Mouse (Mus musculus): ENCODE measurements around the gene Tia1. TPM values are rescaled to one million over a fixed set of nuclear protein-coding genes. Genes with fewer than 3 reads are reported as not detected.

Tia1 gene
- polyA plus RNA-seq, 1 experiment from 2014 or later: 333 TPM

DNA sequence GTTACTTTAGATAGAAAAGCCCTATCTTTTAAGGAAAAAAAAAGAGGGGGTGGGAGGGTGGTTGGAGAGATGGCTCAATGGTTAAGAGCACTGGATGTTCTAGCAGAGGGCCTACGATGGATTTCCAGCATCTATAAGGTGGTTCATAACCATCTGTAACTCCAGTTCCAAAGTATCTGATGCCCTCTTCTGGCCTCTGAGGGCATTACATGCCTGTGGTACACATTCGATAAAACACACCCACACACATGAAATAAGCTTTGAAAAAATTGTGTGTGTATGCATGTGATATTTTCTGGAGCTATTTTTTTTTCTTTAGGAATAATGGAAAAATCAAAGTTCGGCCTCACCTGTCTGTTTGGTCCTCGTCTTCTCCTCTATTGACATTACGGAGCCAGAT, 12.7 kb upstream of the Tia1 start:
- ATAC-seq (ENCODE audit: low FRiP score, low read depth): no peak
- H3K36me3 ChIP-seq: peaks cover 75% of the 10 kb centered on the region
- no peak overlapping the region for H3K4me3 ChIP-seq
- H3K9ac ChIP-seq: no peak overlapping the region
- no peak overlapping the region for H3K4me2 ChIP-seq (replicated peaks)
- H3K4me1 ChIP-seq: peaks cover 21% of the 10 kb centered on the region
- H3K9me3 ChIP-seq: no peaks in the 10 kb centered on the region
- no peak overlapping the region for H3K27ac ChIP-seq
- WGBS: 93% methylated on average over 5 of the region's 5 CpGs
- no peaks in the 10 kb centered on the region for H3K27me3 ChIP-seq (replicated peaks)

DNA sequence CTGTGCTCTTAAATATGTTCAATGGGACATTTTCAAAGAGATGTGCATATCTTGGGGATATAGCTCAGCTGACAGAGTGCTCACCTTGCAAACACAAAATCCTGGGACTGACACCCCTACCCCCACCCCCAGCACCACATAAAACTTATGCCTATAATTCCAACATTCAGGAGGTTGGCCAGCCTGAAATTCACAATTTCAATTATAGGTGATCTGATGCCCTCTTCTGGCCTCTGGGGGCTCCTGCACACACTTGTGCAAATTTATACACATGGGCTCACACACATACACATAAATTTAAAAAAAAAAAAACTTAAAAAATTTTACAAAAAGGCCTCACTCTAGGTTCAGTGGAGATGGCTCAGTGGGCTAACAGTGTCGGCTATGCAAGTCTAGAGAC, 10.8 kb upstream of the Tia1 start:
- WGBS: 96% methylated on average over 1 of the region's 1 CpGs
- no peaks in the 10 kb centered on the region for H3K27me3 ChIP-seq (replicated peaks)
- H3K4me2 ChIP-seq (replicated peaks): no peak overlapping the region; the same call in 1 of the 2 replicates
- H3K27ac ChIP-seq: no peak overlapping the region
- no peak for ATAC-seq (ENCODE audit: low FRiP score, low read depth)
- H3K4me3 ChIP-seq: no peak overlapping the region
- peaks cover 21% of the 10 kb centered on the region for H3K4me1 ChIP-seq
- no peaks in the 10 kb centered on the region for H3K9me3 ChIP-seq
- H3K36me3 ChIP-seq: peaks cover 58% of the 10 kb centered on the region
- H3K9ac ChIP-seq: no peak overlapping the region

DNA sequence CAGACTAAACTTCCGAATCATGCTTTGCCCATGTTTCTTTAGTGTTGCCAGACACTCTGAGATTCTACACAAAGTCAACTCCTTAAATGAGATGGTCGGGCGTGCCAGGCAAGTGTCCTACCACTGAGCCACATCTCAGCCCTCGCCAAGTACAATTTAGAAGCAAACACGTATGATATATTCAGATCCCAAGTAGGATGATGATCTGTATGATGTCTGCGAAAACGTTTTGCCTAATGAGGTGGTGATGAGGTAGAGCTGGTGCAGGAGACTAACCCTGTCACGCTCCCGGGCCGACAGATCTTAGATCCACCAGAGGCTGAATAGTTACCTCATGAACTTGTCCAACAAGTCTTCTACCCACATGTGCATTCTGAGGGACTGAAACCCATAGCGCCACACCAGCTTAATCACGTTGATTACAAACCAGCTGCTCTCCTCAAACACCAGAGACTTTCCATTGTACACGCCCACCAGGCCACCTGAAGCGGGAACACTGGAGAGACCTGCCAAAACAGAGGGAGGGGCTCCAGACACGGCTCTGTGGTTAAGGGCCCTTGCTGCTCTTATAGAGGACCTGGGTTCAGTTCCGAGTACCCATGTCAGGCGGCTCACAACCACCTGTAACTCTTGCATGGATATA, 9.8 kb upstream of the Tia1 start:
- H3K27ac ChIP-seq: no peak overlapping the region
- no peak overlapping the region for H3K9ac ChIP-seq
- H3K4me3 ChIP-seq: no peak overlapping the region
- WGBS: 93% methylated on average over 17 of the region's 17 CpGs
- no peak for ATAC-seq (ENCODE audit: low FRiP score, low read depth)
- H3K36me3 ChIP-seq: peaks cover 48% of the 10 kb centered on the region
- peaks cover 21% of the 10 kb centered on the region for H3K4me1 ChIP-seq
- H3K27me3 ChIP-seq (replicated peaks): no peaks in the 10 kb centered on the region
- no peaks in the 10 kb centered on the region for H3K9me3 ChIP-seq
- no peak overlapping the region for H3K4me2 ChIP-seq (replicated peaks)

DNA sequence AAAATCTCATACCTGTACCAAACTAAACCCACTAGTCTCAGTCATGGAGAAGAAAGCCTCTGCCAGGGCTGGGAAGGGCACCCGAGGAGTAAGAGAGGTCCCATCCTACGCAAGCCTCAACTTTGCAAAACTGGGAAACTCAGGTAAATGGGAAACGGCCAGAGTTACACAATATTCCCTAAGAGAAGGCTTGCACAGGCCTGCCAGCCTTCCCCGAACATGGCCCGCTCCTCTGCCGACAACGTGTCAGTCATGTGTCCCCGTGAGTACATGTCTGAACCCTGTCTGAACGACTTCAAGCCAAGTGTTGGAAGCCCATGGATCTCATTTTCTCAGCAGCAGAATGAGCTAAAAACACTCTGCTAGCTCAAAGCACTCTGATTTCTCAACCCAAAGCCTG, 9.0 kb upstream of the Tia1 start:
- Histone ChIP-seq H3K9ac (0 out of 2 replicates have a peak overlapping the region, but pooled peaks have one; percentile 88), H3K4me2 (replicated peaks) (peak overlapping the region; percentile 71), H3K27me3 (replicated peaks) (no peaks in the 10 kb centered on the region), H3K9me3 (no peaks in the 10 kb centered on the region), H3K4me3 (no peak overlapping the region), H3K4me1 (peaks cover 21% of the 10 kb centered on the region), H3K27ac (no peak overlapping the region), H3K36me3 (peaks cover 40% of the 10 kb centered on the region)
- no peak for ATAC-seq (ENCODE audit: low FRiP score, low read depth)
- 94% methylated on average over 9 of the region's 9 CpGs for WGBS

DNA sequence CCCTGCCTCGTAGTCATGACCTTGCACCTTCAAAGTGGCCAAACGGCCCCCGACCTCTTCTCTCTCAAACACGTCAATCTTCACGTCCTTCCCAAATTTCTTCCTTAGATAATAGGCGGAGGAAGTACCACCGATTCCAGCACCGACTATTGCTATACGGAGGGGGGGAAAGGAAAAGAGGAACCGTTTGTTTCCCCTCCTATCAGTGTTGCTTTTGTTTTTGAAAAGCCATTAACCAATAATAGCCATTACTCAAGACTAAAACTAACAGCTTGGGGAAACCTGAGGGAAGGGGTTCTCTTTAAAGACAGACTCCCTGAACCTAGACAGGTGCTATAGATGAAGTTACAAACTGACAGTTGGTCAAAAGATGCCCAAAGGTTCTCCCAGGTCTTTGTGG, 8.1 kb upstream of the Tia1 start:
- no peaks in the 10 kb centered on the region for H3K27me3 ChIP-seq (replicated peaks)
- no peaks in the 10 kb centered on the region for H3K9me3 ChIP-seq
- peak overlapping the region; percentile 88 for H3K9ac ChIP-seq
- WGBS: 17% methylated on average over 10 of the region's 10 CpGs
- no peak overlapping the region for H3K27ac ChIP-seq
- peaks cover 30% of the 10 kb centered on the region for H3K36me3 ChIP-seq
- peak overlapping the region; percentile 71 for H3K4me2 ChIP-seq (replicated peaks)
- H3K4me3 ChIP-seq: peak overlapping the region; percentile 88
- no peak for ATAC-seq (ENCODE audit: low FRiP score, low read depth)
- peaks cover 21% of the 10 kb centered on the region for H3K4me1 ChIP-seq

DNA sequence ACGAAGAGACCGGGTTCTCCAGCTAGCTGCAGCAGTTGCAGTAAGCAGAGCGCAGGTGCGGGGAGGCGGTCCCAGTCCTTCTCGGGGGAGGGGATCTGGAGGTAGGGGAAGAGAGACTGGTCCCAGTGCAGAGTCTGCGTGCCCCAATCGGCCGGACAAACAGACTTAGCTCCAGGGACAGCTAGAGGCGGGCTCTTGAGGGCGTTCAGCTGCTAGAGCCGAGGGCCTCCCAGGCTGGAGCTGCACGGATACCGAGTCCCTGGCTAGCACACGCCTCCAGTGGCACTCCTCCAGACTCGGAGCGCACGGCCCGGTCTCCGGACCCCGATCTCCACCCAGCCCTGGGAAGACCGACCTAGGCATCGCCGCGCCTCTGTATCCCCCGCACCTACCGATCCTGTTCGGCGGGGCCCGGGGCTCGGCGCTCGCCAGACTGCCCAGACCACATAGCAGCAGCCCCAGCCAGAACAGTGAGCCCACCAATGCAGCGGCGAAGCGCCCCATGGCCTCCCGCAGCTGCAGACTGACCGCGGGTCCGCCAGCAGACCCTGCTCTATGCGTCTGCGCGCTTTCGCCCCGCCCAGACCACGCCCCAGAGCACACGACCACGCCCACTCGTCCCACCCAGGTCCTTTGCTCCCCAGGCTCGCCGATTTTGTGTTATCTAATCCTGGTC, 7.3 kb upstream of the Tia1 start, which contains the start of gene Pcyox1:
Pcyox1 (minus strand) TSS at position 574 of the 676 bp plus-strand sequence.
- no peaks in the 10 kb centered on the region for H3K9me3 ChIP-seq

DNA sequence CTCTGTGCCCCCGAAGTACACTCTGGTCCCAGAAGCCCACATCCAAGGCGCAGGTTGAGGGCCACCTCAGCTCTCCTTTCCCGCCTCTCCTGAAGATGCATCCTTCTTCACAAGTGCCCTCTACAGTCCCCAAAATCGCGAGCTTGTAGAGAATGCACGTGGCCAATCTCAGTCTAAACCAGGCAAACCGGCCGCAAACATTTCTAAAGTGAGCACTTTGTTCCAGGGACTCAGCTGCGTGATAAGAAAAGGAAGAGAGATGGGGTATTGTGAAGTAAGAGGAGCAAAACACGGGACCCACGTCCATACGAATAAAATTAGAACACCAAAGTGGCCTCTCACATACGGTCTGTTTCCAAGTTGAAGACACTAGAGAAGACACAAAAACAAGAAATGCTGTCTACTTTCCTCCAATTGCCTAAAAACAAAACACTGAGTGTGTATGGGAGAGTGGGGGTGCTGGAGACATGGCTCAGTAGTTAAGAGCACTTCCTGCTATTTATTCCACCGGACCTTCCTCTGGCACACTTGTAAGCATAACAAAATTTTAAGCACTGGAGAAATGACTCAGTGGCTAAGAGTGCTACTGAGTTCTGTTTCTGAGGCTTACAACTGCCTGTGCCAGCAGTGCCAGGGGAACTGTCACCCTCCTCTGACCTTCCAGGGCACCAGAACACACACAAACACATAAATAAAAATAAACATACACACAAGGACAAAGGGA, 6.6 kb upstream of the Tia1 start:
- peak overlapping the region; percentile 88 for H3K4me3 ChIP-seq
- H3K9me3 ChIP-seq: no peaks in the 10 kb centered on the region
- peaks cover 21% of the 10 kb centered on the region for H3K4me1 ChIP-seq
- H3K27me3 ChIP-seq (replicated peaks): no peaks in the 10 kb centered on the region
- peak overlapping the region; percentile 71 for H3K4me2 ChIP-seq (replicated peaks)
- peaks cover 16% of the 10 kb centered on the region for H3K36me3 ChIP-seq
- 9% methylated on average over 14 of the region's 14 CpGs for WGBS
- no peak for ATAC-seq (ENCODE audit: low FRiP score, low read depth)
- H3K9ac ChIP-seq: peak overlapping the region; percentile 88
- peak overlapping the region; percentile 76; the same call in 1 of the 2 replicates for H3K27ac ChIP-seq

More for the DNA sequence above, 7.3 kb upstream of the Tia1 start, which contains the start of gene Pcyox1:
- Histone ChIP-seq H3K4me1 (peaks cover 21% of the 10 kb centered on the region), H3K4me2 (replicated peaks) (peak within 1 kb of the TSS; percentile 71), H3K27me3 (replicated peaks) (no peaks in the 10 kb centered on the region), H3K36me3 (peaks cover 23% of the 10 kb centered on the region), H3K9ac (peak within 1 kb of the TSS; percentile 88), H3K4me3 (peak within 1 kb of the TSS; percentile 88), H3K27ac (peak within 1 kb of the TSS; percentile 76)
- peak; percentile 94 for ATAC-seq (ENCODE audit: low FRiP score, low read depth)
- WGBS: under 1% methylated on average over 51 of the region's 51 CpGs

DNA sequence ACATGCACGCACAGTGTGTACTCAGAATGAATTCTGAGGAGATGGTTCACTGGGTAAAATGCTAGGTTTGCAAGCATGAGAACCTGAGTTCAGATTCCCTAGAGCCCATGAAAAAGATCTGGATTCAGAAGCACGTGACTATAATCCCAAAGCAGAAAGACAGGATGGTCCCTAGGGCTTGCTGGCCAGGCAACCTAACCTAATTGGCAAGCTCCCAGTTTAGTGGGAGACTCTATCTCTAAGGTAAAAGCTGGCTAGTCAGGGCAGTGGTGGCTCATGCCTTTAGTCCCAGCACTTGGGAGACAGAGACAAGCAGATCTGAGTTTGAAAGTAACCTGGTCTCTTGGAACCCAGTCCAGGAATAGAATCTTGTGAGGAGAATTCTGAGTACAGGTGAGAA, 5.0 kb upstream of the Tia1 start:
- Histone ChIP-seq H3K4me3 (no peak overlapping the region), H3K36me3 (peaks cover 5% of the 10 kb centered on the region), H3K27me3 (replicated peaks) (no peaks in the 10 kb centered on the region), H3K4me1 (peaks cover 18% of the 10 kb centered on the region), H3K4me2 (replicated peaks) (no peak overlapping the region), H3K9me3 (no peaks in the 10 kb centered on the region), H3K27ac (no peak overlapping the region), H3K9ac (no peak overlapping the region)
- no peak for ATAC-seq (ENCODE audit: low FRiP score, low read depth)
- WGBS: 84% methylated on average over 2 of the region's 2 CpGs

DNA sequence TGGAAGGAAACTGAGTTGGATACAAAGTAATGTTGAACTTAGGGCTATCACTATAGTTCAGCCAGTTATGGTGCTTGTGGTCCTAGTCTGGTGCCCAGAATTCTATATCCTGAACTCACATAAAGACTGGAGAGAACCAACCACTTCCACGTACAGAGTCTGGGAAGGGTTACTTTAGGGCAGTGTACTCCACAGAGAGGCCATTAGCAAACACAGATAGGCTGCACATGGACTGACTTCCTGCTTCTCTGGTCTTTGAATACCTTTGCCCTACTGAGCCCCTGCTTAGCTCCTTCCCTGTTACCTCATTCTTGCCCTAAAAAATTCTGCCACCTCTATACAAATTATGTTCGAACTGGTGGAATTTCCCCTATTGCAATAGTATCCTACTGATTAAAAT, 4.0 kb upstream of the Tia1 start:
- no peak overlapping the region for H3K27ac ChIP-seq
- WGBS: 82% methylated on average over 2 of the region's 2 CpGs
- H3K4me1 ChIP-seq: peaks cover 11% of the 10 kb centered on the region
- no peak overlapping the region for H3K9ac ChIP-seq
- H3K9me3 ChIP-seq: no peaks in the 10 kb centered on the region
- no peaks in the 10 kb centered on the region for H3K27me3 ChIP-seq (replicated peaks)
- H3K36me3 ChIP-seq: no peaks in the 10 kb centered on the region
- no peak overlapping the region for H3K4me3 ChIP-seq
- no peak overlapping the region for H3K4me2 ChIP-seq (replicated peaks)
- no peak for ATAC-seq (ENCODE audit: low FRiP score, low read depth)

DNA sequence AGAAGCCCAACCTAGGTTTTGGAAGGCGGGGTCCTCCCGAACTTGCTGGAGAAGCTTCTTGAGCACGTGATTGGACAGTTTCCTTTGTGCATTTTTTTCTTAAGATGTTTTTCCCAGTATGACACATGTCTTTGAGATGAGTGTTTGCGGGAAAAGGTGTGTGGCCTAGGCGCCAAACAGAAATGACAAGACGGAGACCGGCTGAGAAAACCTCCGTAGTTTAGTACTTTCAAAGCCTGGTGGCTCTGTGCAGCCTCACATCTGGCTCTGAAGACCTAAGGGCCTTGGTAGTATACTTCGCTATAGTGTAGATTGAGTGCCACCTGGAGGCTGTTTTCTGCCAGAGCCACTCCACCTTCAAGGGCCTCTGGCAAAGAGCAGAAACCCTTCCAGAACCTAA, 3.0 kb upstream of the Tia1 start:
- Histone ChIP-seq H3K4me2 (replicated peaks) (peak overlapping the region; percentile 47), H3K4me3 (no peak overlapping the region), H3K9me3 (no peaks in the 10 kb centered on the region), H3K27me3 (replicated peaks) (no peaks in the 10 kb centered on the region), H3K9ac (no peak overlapping the region), H3K36me3 (no peaks in the 10 kb centered on the region), H3K4me1 (peaks cover under 1% of the 10 kb centered on the region; the same call in 1 of the 2 replicates), H3K27ac (no peak overlapping the region)
- no peak for ATAC-seq (ENCODE audit: low FRiP score, low read depth)
- WGBS: 7% methylated on average over 9 of the region's 9 CpGs

DNA sequence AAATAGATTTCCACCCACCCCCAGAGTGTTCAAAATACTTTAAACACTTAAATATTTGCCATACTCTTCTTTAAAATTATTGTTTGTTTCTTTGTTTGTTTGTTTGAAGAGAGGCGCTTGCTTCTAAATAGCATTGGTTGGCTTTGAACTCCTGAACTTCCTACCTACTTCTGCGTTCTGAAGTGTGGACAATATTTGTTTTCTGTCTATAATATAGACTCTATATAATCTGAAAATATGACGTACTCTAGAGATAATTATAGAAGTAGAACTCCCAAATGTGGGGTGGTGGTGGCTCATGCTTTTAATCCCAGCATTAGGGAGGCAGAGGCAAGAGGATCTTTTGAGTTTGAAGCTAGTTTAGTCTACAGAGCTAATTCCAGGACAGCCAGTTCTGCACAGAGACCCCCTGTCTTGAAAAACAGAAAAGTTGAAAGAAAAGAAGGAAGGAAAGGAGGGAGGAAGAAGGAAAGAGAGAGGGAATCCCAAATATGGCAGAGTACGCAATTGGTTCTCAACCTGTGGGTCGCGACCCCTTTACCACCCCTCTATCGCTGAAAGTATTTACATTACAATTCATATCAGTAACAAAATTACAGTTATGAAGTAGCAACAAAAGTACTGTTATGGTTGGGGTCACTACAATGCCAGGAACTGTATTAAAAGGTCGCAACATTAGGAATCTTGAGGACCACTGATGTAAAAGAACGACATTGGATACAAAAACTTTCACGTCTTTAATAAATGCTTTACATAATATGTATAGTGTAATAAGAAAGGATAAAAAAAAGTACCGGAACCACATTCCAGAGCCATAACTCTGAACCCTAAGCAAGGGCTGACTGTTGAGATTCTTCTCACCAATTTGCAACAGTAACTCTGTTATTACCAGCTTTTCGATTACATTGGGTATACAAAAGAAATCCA, 1.1 kb upstream of the Tia1 start:
- no peaks in the 10 kb centered on the region for H3K9me3 ChIP-seq
- WGBS: 40% methylated on average over 12 of the region's 12 CpGs
- no peaks in the 10 kb centered on the region; the same call in 1 of the 2 replicates for H3K36me3 ChIP-seq
- ATAC-seq (ENCODE audit: low FRiP score, low read depth): no peak
- no peak overlapping the region for H3K9ac ChIP-seq
- no peaks in the 10 kb centered on the region for H3K27me3 ChIP-seq (replicated peaks)
- no peak overlapping the region for H3K27ac ChIP-seq
- H3K4me1 ChIP-seq: peaks cover 11% of the 10 kb centered on the region
- peak overlapping the region; percentile 81 for H3K4me3 ChIP-seq
- H3K4me2 ChIP-seq (replicated peaks): peak overlapping the region; percentile 43

Data from neural tube, embryonic 12.5 days (tissue).